Mouse (Mus musculus): ENCODE data around the gene Tbc1d23.
A peak's percentile ranks its signal among the peaks of the same experiment; 100 is the strongest.

Tbc1d23 gene

DNA sequence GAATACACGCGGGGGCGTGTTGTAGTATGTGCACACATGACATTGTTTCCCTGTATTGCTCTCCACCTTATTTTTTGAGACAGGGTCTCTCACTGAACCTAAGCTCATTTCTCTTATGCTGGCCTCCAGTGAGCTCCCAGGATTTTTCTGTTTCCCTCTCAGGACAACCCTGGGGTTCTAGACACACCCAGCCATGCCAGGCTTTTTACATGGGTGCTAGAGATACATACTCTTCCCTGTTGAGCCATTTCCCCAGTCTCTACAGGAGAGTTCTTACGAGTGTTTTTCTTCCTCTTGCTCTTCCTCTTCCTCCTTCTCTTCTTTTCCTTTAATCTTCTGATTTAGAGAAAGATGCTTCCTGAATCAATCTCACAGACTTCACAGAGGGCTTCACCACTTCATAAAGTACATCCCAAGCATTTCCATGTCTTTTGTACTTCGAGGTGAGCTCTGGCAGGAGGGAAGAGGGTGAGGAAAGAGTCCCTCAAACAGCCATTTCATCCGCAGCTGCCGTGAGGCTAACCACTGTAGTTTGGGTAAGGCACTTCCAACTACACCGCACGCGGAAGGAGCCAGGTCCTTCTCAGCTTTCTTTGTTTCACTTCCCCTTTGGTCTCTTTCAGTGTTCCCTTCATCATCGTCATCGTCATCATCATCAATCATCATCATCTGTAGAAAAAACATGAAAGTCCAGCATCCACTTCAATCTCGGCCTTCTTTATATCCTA is 28.2 kb upstream of the Tbc1d23 start:
- H3K4me1 ChIP-seq (replicated peaks; ENCODE audit: low read depth, low read length): peaks cover 4% of the 10 kb centered on the region; the same call in 1 of the 2 replicates

DNA sequence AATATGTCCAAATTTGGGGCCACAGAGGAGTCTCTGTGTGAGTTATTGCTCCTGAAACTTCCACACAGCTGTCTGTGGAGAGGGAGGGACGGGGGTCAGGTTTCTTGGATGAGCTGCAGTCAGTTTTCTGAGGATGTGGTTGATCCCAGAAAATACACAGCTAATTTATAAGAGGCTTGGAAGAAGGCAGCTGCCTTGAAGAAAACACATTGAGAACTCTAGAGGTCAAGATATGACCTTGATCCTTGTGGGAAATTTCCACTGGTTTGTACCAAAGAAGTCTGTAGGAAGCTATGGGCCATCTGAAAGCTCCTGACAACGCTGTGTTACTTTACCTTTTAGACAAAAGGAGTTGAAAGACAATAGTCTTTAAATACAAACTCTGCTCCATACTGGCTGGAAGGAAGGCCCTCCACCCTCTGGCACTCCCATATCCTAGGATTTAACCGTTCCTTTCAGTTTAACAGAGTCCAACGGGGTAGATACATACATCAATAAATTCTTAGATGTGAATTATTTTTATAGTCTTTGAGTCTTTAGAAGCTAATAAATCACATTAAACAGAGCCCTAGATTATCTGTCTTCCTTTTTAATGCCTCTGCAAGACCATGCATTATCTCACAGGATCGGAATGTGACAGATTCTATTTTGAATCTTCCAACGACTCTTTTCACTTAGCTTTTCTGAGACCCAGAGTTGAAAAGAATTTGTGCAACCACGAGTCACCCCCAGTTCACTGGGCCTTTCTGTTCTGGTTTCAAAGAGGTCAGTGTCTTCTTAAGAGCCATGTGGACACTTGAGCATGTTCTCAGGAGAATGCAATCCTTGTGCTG is 20.5 kb upstream of the Tbc1d23 start:
- Histone ChIP-seq H3K9me3 (ENCODE audit: low read length) (peaks cover 16% of the 10 kb centered on the region), H3K4me1 (replicated peaks; ENCODE audit: low read depth, low read length) (peaks cover 17% of the 10 kb centered on the region)
- no peak for TF ChIP-seq CTCF (conservative IDR thresholded peaks at IDR 0.05; ENCODE audit: low read length)
- no peak; the same call in 1 of the 2 replicates for TF ChIP-seq NANOG (IDR thresholded peaks at IDR 0.05; ENCODE audit: borderline replicate concordance, low read length)
- TF ChIP-seq POU5F1 (IDR thresholded peaks at IDR 0.05; ENCODE audit: borderline replicate concordance, low read length): no peak

More for the DNA sequence above, 28.2 kb upstream of the Tbc1d23 start:
- TF ChIP-seq POU5F1 (IDR thresholded peaks at IDR 0.05; ENCODE audit: borderline replicate concordance, low read length) (no peak), CTCF (conservative IDR thresholded peaks at IDR 0.05; ENCODE audit: low read length) (no peak), NANOG (IDR thresholded peaks at IDR 0.05; ENCODE audit: borderline replicate concordance, low read length) (no peak)
- no peak overlapping the region for H3K4me3 ChIP-seq (replicated peaks; ENCODE audit: low read length)
- H3K36me3 ChIP-seq (ENCODE audit: insufficient read depth, low read length): no peaks in the 10 kb centered on the region
- H3K27me3 ChIP-seq (ENCODE audit: insufficient read depth, low read length): no peaks in the 10 kb centered on the region
- peaks cover 24% of the 10 kb centered on the region for H3K9me3 ChIP-seq (ENCODE audit: low read length)

DNA sequence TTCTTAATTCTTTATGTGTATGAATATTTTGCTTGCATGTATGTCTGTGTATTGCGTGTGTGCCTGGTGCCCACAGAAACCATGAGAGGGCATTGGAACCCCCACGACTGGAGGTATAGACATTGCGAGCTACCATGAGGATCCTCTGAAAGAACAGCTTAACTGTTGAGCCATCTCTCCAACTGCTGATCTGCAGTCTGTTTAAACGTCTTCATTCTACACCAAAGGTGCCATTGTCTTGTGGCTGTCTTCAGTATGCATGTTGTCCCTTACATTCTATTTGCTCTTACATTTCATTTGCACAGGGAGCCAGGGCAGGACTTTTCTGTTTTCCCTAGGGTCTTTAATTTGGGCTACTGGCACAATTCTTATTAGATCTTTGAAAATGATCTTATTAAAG is 19.7 kb upstream of the Tbc1d23 start:
- TF ChIP-seq POU5F1 (IDR thresholded peaks at IDR 0.05; ENCODE audit: borderline replicate concordance, low read length): no peak
- no peak for TF ChIP-seq NANOG (IDR thresholded peaks at IDR 0.05; ENCODE audit: borderline replicate concordance, low read length)
- TF ChIP-seq CTCF (conservative IDR thresholded peaks at IDR 0.05; ENCODE audit: low read length): no peak
- Histone ChIP-seq H3K4me3 (replicated peaks; ENCODE audit: low read length) (no peak overlapping the region), H3K36me3 (ENCODE audit: insufficient read depth, low read length) (no peaks in the 10 kb centered on the region), H3K27me3 (ENCODE audit: insufficient read depth, low read length) (no peaks in the 10 kb centered on the region), H3K4me1 (replicated peaks; ENCODE audit: low read depth, low read length) (peaks cover 17% of the 10 kb centered on the region), H3K9me3 (ENCODE audit: low read length) (peaks cover 8% of the 10 kb centered on the region)

More for the DNA sequence above, 20.5 kb upstream of the Tbc1d23 start:
- no peaks in the 10 kb centered on the region for H3K27me3 ChIP-seq (ENCODE audit: insufficient read depth, low read length)
- H3K4me3 ChIP-seq (replicated peaks; ENCODE audit: low read length): no peak overlapping the region
- no peaks in the 10 kb centered on the region for H3K36me3 ChIP-seq (ENCODE audit: insufficient read depth, low read length)

DNA sequence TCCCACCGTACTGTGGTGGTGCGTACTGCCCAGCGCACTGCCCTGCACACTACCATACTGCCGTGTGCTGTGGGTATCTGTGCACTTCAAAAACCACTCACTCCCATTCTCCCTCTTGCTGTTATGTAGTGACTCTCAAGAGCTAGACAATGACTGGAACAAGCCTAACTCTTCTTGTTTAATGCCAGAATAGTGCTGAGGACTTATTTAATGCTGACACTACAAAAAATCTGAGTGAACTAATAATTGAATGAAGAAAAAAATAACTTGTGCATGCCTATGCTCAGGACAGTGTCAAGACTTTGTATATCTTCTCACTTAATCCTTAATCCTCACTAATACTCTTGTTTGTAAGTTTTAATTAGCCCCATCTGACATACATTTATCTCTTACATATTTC is 16.2 kb upstream of the Tbc1d23 start:
- TF ChIP-seq POU5F1 (IDR thresholded peaks at IDR 0.05; ENCODE audit: borderline replicate concordance, low read length) (no peak), NANOG (IDR thresholded peaks at IDR 0.05; ENCODE audit: borderline replicate concordance, low read length) (no peak), CTCF (conservative IDR thresholded peaks at IDR 0.05; ENCODE audit: low read length) (no peak)
- peaks cover 43% of the 10 kb centered on the region for H3K4me1 ChIP-seq (replicated peaks; ENCODE audit: low read depth, low read length)
- no peaks in the 10 kb centered on the region for H3K36me3 ChIP-seq (ENCODE audit: insufficient read depth, low read length)
- H3K9me3 ChIP-seq (ENCODE audit: low read length): peaks cover 6% of the 10 kb centered on the region; the same call in 1 of the 2 replicates
- H3K4me3 ChIP-seq (replicated peaks; ENCODE audit: low read length): no peak overlapping the region
- H3K27me3 ChIP-seq (ENCODE audit: insufficient read depth, low read length): no peaks in the 10 kb centered on the region

DNA sequence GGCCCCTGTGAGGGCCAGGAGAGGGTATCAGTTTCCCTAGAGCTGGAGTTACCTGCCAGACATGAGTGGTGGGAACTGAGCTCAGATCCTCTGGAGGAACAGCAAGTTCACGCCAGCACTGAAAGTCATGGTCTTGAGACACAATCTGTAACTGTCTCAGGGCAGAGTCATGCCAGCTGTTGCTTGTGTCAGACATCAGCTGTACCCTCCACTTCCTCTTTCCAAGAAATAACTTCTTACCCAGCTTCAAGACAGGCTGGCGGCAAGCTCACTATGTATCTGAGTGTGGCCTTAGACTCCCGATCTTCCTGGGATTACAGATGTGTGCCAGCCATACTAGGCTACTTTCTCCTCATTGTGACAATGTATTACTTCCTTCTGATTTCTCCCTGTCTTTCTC is 15.3 kb upstream of the Tbc1d23 start:
- TF ChIP-seq CTCF (conservative IDR thresholded peaks at IDR 0.05; ENCODE audit: low read length) (no peak), POU5F1 (IDR thresholded peaks at IDR 0.05; ENCODE audit: borderline replicate concordance, low read length) (no peak), NANOG (IDR thresholded peaks at IDR 0.05; ENCODE audit: borderline replicate concordance, low read length) (no peak)
- no peaks in the 10 kb centered on the region for H3K36me3 ChIP-seq (ENCODE audit: insufficient read depth, low read length)
- H3K4me1 ChIP-seq (replicated peaks; ENCODE audit: low read depth, low read length): peaks cover 40% of the 10 kb centered on the region
- H3K9me3 ChIP-seq (ENCODE audit: low read length): peaks cover 6% of the 10 kb centered on the region; the same call in 1 of the 2 replicates
- no peak overlapping the region for H3K4me3 ChIP-seq (replicated peaks; ENCODE audit: low read length)
- H3K27me3 ChIP-seq (ENCODE audit: insufficient read depth, low read length): no peaks in the 10 kb centered on the region

DNA sequence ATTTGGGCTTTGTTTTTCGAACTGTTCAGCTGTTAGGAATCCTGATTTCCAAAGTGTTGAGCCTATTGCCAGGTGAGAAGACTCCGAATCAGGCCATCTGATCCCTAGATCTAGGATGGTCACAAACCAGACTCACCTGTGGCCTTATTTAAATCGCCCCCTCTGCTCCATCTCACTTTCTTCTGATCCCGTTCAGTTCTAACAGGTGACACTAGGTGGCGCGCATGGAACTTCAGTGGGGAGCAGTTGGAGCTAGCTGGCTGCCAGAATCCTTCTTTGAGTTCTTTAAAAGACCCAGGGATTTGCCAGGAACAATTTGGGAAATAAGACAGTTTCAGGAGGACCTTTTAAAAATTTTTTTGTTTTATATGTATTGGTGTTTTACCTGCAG is 12.5 kb upstream of the Tbc1d23 start:
- H3K36me3 ChIP-seq (ENCODE audit: insufficient read depth, low read length): no peaks in the 10 kb centered on the region
- no peak overlapping the region for H3K4me3 ChIP-seq (replicated peaks; ENCODE audit: low read length)
- no peaks in the 10 kb centered on the region for H3K27me3 ChIP-seq (ENCODE audit: insufficient read depth, low read length)
- no peak for TF ChIP-seq NANOG (IDR thresholded peaks at IDR 0.05; ENCODE audit: borderline replicate concordance, low read length)
- peak; percentile 83 for TF ChIP-seq CTCF (conservative IDR thresholded peaks at IDR 0.05; ENCODE audit: low read length)
- TF ChIP-seq POU5F1 (IDR thresholded peaks at IDR 0.05; ENCODE audit: borderline replicate concordance, low read length): no peak
- H3K4me1 ChIP-seq (replicated peaks; ENCODE audit: low read depth, low read length): peaks cover 35% of the 10 kb centered on the region
- no peaks in the 10 kb centered on the region for H3K9me3 ChIP-seq (ENCODE audit: low read length)

DNA sequence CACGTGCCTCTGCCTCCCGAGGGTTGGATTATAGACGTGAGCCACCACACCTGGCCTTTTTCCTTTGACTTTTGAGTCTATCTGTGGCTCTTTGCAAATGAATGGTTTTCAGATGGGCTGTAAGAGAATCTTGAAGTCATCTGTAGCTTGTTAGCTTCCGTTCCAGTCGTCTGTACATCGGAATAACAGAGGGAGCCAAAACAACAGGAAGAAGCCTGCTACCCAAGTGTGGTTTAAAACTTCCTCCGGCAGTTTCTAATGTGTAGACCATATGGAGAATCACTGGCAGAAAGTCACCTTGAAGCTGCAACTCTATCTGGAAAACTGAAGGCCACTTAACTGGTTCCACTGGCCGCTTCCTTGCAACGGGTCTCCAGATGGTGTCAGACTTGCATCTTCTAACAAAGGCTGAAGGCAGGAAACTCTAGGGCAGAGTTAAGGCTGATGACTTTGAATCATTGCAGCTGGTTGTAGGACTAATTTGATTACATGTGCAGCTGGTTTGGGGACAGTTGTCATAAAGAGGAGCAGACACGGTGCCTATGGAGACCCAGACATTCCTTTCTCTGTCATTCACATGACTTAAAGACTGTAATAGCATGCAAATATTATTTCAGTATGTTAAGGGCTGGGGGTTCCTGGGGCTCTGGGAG is 12.0 kb upstream of the Tbc1d23 start:
- TF ChIP-seq CTCF (conservative IDR thresholded peaks at IDR 0.05; ENCODE audit: low read length) (no peak), NANOG (IDR thresholded peaks at IDR 0.05; ENCODE audit: borderline replicate concordance, low read length) (peak; percentile 56; the same call in 1 of the 2 replicates)
- H3K9me3 ChIP-seq (ENCODE audit: low read length): no peaks in the 10 kb centered on the region
- H3K4me1 ChIP-seq (replicated peaks; ENCODE audit: low read depth, low read length): peaks cover 35% of the 10 kb centered on the region
- no peaks in the 10 kb centered on the region for H3K27me3 ChIP-seq (ENCODE audit: insufficient read depth, low read length)
- H3K36me3 ChIP-seq (ENCODE audit: insufficient read depth, low read length): no peaks in the 10 kb centered on the region
- no peak overlapping the region for H3K4me3 ChIP-seq (replicated peaks; ENCODE audit: low read length)

DNA sequence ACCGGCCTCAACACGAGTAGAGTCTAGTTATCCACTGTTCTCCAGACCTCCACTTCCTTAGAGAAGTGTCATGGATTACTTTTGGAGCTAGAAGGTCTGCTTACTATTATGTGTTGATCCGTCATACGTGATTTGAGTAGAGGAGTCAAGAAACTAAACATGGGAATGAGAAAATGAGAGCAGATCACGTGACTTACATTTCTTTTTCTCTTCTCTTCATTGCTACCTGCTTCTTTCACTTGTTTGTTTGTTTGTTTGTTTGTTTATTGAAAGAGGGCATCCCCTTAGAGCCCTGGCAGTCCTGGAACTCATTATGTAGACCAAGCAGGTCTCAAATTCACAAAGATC is 11.5 kb upstream of the Tbc1d23 start:
- H3K36me3 ChIP-seq (ENCODE audit: insufficient read depth, low read length): no peaks in the 10 kb centered on the region
- no peaks in the 10 kb centered on the region for H3K9me3 ChIP-seq (ENCODE audit: low read length)
- TF ChIP-seq NANOG (IDR thresholded peaks at IDR 0.05; ENCODE audit: borderline replicate concordance, low read length) (no peak), CTCF (conservative IDR thresholded peaks at IDR 0.05; ENCODE audit: low read length) (no peak), POU5F1 (IDR thresholded peaks at IDR 0.05; ENCODE audit: borderline replicate concordance, low read length) (no peak)
- H3K4me1 ChIP-seq (replicated peaks; ENCODE audit: low read depth, low read length): peaks cover 35% of the 10 kb centered on the region
- no peaks in the 10 kb centered on the region for H3K27me3 ChIP-seq (ENCODE audit: insufficient read depth, low read length)
- no peak overlapping the region for H3K4me3 ChIP-seq (replicated peaks; ENCODE audit: low read length)

All from E14TG2a.4 (cell line).